Mouse (Mus musculus) neural tube, embryonic 12.5 days (tissue): Measurements from ENCODE around the gene Gm37419. TPM values are rescaled to one million over a fixed set of nuclear protein-coding genes. Genes with fewer than 3 reads are reported as not detected.

ENCODE experiments used
- ATAC-seq: fragments of 200-750 bp; cut with Nextera tagmentation; 2 replicates; pipeline ENCODE4 v1.8.0; 2017; ENCODE audit warnings: low read depth, mild to moderate bottlenecking, moderate TSS enrichment, moderate library complexity; ENCODE audit not compliant: low FRiP score
- H3K27ac ChIP-seq: fragments of 300-500 bp; sonication (generic); 2 replicates; pipeline ENCODE4 v1.5.1; 2016
- H3K27me3 ChIP-seq: fragments of 300-500 bp; sonication (generic); replicated peaks from 2 replicates; pipeline ENCODE4 v1.6.1; 2016; ENCODE audit warnings: mild to moderate bottlenecking
- H3K36me3 ChIP-seq: fragments of 300-500 bp; sonication (generic); 2 replicates; pipeline ENCODE4 v1.6.1; 2016; ENCODE audit warnings: mild to moderate bottlenecking
- H3K4me1 ChIP-seq: fragments of 300-500 bp; sonication (generic); 2 replicates; pipeline ENCODE4 v1.6.1; 2016
- H3K4me2 ChIP-seq: fragments of 300-500 bp; sonication (generic); replicated peaks from 2 replicates; pipeline ENCODE4 v1.6.1; 2016; ENCODE audit warnings: mild to moderate bottlenecking
- H3K4me3 ChIP-seq: fragments of 300-500 bp; sonication (generic); 2 replicates; pipeline ENCODE4 v1.5.1; 2016
- H3K9ac ChIP-seq: fragments of 300-500 bp; sonication (generic); 2 replicates; pipeline ENCODE4 v1.6.1; 2016; ENCODE audit warnings: mild to moderate bottlenecking
- H3K9me3 ChIP-seq: fragments of 300-500 bp; sonication (generic); 2 replicates; pipeline ENCODE4 v1.6.1; 2016; ENCODE audit warnings: mild to moderate bottlenecking
- WGBS: fragments of 180-500 bp; shearing (Covaris S2); methylation state at CpG from one replicate; pipeline ENCODE4 v1.1.7; 2016; 5-methylcytosine and 5-hydroxymethylcytosine counted together
- polyA plus RNA-seq: library from polyadenylated mRNA; unstranded; fragments of >200 nt; fragmentation: Nextera tagmentation; extraction: Ambion mirVana; gene quantifications from 2 replicates; pipeline ENCODE4 v1.2.1, GENCODE M21; 2016

The Gm37419 gene
- polyA plus RNA-seq = not detected in 2 replicates

- Histone ChIP-seq H3K4me2 (peak within 1 kb of the TSS; percentile 95), H3K9me3 (no peaks in the 10 kb centered on the region), H3K27me3 (peaks cover 20% of the 10 kb centered on the region), H3K36me3 (no peaks in the 10 kb centered on the region), H3K27ac (peak within 1 kb of the TSS; percentile 96), H3K4me3 (peak within 1 kb of the TSS; percentile 69), H3K4me1 (peaks cover 38% of the 10 kb centered on the region), H3K9ac (peak within 1 kb of the TSS; percentile 87)
- ATAC-seq = peak; percentile 83
- under 1% methylated on average over 68 of the region's 68 CpGs for WGBS
Measured at GRCm38 (mm10) chr16:23988466-23989208, at the start of gene Gm37419, which contains the start of gene Bcl6. Gene Gm37419 (plus strand): TSS chr16:23988482. Gene Bcl6 (minus strand): TSS chr16:23988852.

- WGBS = 69% methylated on average over 3 of the region's 3 CpGs
- no peak for ATAC-seq
Measured at GRCm38 (mm10) chr16:23944801-23945200, 43.5 kb upstream of the Gm37419 start.

DNA sequence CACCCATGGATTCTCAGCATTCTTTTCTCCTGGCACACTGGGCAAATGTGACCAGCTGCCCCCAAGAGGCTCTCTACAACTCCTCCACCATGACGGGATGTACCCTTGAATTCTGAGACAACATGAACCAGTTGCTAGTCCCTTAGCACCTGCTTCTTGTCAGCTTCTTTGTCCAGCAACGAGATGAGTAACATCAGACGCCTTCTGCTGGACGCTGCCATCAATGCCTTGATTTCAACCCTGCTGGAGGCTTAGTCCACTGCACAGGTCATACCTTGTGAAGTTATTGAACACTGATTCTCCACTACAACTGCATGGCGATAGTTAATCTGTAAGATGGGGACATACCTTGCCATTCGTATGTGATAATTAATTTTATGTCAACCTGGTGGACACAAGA lies 40.6 kb upstream of the Gm37419 start:
- H3K27ac ChIP-seq = no peak overlapping the region
- no peak overlapping the region for H3K4me3 ChIP-seq
- no peak overlapping the region for H3K4me2 ChIP-seq
- no peaks in the 10 kb centered on the region for H3K27me3 ChIP-seq
- H3K9me3 ChIP-seq = no peaks in the 10 kb centered on the region
- no peaks in the 10 kb centered on the region for H3K36me3 ChIP-seq
- no peak overlapping the region for H3K9ac ChIP-seq
- ATAC-seq = no peak
- 91% methylated on average over 6 of the region's 6 CpGs for WGBS
- no peaks in the 10 kb centered on the region for H3K4me1 ChIP-seq

More at GRCm38 (mm10) chr16:23944801-23945200, 43.5 kb upstream of the Gm37419 start:
- Histone ChIP-seq H3K9ac (no peak overlapping the region), H3K4me2 (no peak overlapping the region), H3K27me3 (no peaks in the 10 kb centered on the region), H3K36me3 (no peaks in the 10 kb centered on the region), H3K4me1 (no peaks in the 10 kb centered on the region), H3K27ac (no peak overlapping the region), H3K9me3 (no peaks in the 10 kb centered on the region), H3K4me3 (no peak overlapping the region)

GRCm38 (mm10) chr16:23952101-23952727 lies 36.1 kb upstream of the Gm37419 start:
- no peak overlapping the region for H3K9ac ChIP-seq
- no peaks in the 10 kb centered on the region for H3K4me1 ChIP-seq
- WGBS = 76% methylated on average over 4 of the region's 4 CpGs
- no peaks in the 10 kb centered on the region for H3K27me3 ChIP-seq
- no peak overlapping the region for H3K4me3 ChIP-seq
- no peaks in the 10 kb centered on the region for H3K9me3 ChIP-seq
- no peak overlapping the region for H3K27ac ChIP-seq
- peak; percentile 45; the same call in 1 of the 2 replicates for ATAC-seq
- H3K36me3 ChIP-seq = no peaks in the 10 kb centered on the region
- H3K4me2 ChIP-seq = no peak overlapping the region

DNA sequence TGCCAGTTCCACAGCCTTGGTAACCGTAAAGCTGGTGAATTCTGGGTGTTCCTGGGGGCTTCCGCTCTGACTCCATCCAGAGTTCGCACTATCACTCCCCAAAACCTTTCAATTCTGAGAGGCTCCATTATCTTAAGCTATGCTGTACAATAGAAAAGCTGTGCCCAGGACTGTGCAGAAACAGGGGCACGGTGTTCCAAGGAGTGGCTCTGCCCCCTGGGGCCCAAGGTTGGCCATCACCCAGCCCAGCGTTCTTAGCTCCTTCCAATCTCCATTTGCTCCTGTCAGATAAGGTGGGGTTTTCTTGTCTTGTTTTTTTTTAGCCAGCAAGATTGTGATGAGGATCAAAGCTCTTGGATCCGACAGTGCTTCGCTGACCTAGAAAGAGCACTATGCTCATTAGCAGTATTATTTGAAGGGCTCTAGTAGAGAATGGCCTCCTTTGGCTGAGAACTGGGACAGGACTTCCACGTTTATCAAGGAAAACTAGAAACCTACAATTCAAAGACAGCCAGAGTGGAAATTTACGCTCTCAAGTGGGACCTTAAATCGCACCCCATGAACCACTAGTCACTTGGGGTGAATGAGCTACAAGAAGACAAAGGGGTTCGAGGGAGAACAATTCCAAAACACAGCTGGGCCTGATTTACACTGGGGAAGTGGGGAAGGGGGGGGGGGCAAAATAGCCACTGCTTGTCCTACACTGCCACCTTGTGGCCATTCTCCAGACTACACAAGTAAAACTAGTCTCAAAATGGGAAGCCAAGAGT lies 34.9 kb upstream of the Gm37419 start:
- 0 out of 2 replicates have a peak, but pooled peaks have one; percentile 61 for ATAC-seq

GRCm38 (mm10) chr16:23953959-23954260 lies 34.4 kb upstream of the Gm37419 start:
- Histone ChIP-seq H3K9ac (no peak overlapping the region), H3K27ac (no peak overlapping the region), H3K9me3 (no peaks in the 10 kb centered on the region), H3K4me2 (no peak overlapping the region), H3K4me1 (no peaks in the 10 kb centered on the region), H3K36me3 (no peaks in the 10 kb centered on the region), H3K27me3 (no peaks in the 10 kb centered on the region), H3K4me3 (no peak overlapping the region)
- WGBS = 12% methylated on average over 1 of the region's 1 CpGs
- 0 out of 2 replicates have a peak, but pooled peaks have one; percentile 33 for ATAC-seq

More for the DNA sequence above, 34.9 kb upstream of the Gm37419 start:
- Histone ChIP-seq H3K27me3 (no peaks in the 10 kb centered on the region), H3K4me3 (no peak overlapping the region), H3K4me2 (no peak overlapping the region), H3K4me1 (no peaks in the 10 kb centered on the region), H3K27ac (no peak overlapping the region), H3K9ac (no peak overlapping the region), H3K36me3 (no peaks in the 10 kb centered on the region), H3K9me3 (no peaks in the 10 kb centered on the region)
- WGBS = 50% methylated on average over 11 of the region's 11 CpGs

DNA sequence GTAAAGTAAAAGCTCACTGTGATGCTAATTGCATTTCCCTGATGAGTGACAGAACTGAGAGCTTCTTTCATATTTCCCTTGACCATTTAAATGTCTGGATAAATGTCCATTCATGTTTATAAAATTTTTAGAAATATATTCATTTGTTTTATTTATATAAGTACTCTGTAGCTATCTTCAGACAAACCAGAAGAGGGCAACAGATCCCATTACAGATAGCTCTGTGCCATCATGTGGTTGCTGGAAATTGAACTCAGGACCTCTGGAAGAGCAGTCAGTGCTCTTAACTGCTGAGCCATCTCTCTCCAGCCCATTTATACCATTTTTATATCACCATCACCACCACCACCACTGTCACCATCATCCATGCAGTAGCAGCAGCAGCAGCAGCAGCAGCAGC lies 29.3 kb upstream of the Gm37419 start:
- ATAC-seq = no peak
- no peaks in the 10 kb centered on the region for H3K27me3 ChIP-seq
- H3K4me1 ChIP-seq = no peaks in the 10 kb centered on the region
- H3K4me2 ChIP-seq = no peak overlapping the region
- H3K9me3 ChIP-seq = no peaks in the 10 kb centered on the region
- no peaks in the 10 kb centered on the region for H3K36me3 ChIP-seq
- H3K9ac ChIP-seq = no peak overlapping the region
- H3K4me3 ChIP-seq = no peak overlapping the region
- H3K27ac ChIP-seq = no peak overlapping the region

- WGBS = 85% methylated on average over 2 of the region's 2 CpGs
- H3K4me3 ChIP-seq = no peak overlapping the region
- H3K27me3 ChIP-seq = no peaks in the 10 kb centered on the region
- no peaks in the 10 kb centered on the region for H3K36me3 ChIP-seq
- no peak for ATAC-seq
- H3K27ac ChIP-seq = no peak overlapping the region
- 0 out of 2 replicates have a peak, but pooled peaks cover 3% of the 10 kb centered on the region for H3K4me1 ChIP-seq
- no peak overlapping the region for H3K9ac ChIP-seq
- no peaks in the 10 kb centered on the region for H3K9me3 ChIP-seq
- H3K4me2 ChIP-seq = no peak overlapping the region
Measured at GRCm38 (mm10) chr16:23962401-23962800, 25.9 kb upstream of the Gm37419 start.

DNA sequence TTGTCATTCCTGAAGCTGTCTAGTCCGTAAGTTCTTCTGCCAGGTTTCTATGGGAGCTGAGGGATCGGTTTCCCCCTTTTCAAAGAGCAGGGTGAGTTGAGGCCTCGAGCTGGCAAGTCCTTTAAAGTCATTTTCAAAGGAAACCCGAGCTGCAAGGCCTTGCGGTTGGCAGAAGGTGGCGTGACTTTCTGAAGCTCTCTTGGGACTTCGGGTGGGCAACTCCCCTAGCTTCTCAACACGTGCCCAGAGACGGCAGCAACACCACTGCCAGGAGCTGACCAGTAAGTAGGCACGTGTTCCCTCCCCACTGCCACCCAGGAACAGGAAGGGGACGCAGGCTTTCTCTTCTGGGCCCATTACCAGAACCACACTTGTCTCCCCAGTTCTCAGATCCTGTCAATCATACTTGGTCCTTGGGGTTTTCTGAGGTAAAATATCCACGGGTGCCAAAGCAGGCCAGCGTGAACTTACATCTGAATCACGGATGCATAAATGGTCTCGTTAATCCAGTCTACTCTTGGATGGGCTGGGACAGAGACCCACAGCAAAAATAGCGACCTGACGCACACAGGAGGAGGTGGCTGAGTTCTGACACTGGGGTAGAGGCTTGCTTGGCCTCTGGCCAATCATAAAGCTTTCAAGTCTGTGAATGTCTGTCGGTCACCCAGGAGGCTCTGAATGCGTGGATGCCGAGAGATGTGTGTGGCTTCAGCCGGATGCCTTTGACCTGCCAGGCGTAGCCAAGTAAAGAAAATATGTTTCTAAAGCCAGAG lies 24.2 kb upstream of the Gm37419 start:
- 75% methylated on average over 22 of the region's 22 CpGs for WGBS
- Histone ChIP-seq H3K9ac (no peak overlapping the region), H3K36me3 (peaks cover 5% of the 10 kb centered on the region; the same call in 1 of the 2 replicates), H3K4me3 (no peak overlapping the region), H3K4me2 (no peak overlapping the region), H3K27ac (no peak overlapping the region), H3K9me3 (no peaks in the 10 kb centered on the region), H3K4me1 (0 out of 2 replicates have a peak, but pooled peaks cover 3% of the 10 kb centered on the region), H3K27me3 (no peaks in the 10 kb centered on the region)
- ATAC-seq = no peak

GRCm38 (mm10) chr16:23964706-23965367 lies 23.4 kb upstream of the Gm37419 start:
- Histone ChIP-seq H3K36me3 (peaks cover 5% of the 10 kb centered on the region; the same call in 1 of the 2 replicates), H3K9ac (no peak overlapping the region), H3K4me2 (no peak overlapping the region), H3K4me1 (0 out of 2 replicates have a peak, but pooled peaks cover 3% of the 10 kb centered on the region), H3K27me3 (no peaks in the 10 kb centered on the region), H3K27ac (no peak overlapping the region), H3K4me3 (no peak overlapping the region), H3K9me3 (no peaks in the 10 kb centered on the region)
- 84% methylated on average over 14 of the region's 14 CpGs for WGBS
- ATAC-seq = no peak

- Histone ChIP-seq H3K4me3 (no peak overlapping the region), H3K9ac (no peak overlapping the region), H3K9me3 (no peaks in the 10 kb centered on the region), H3K27ac (no peak overlapping the region), H3K27me3 (no peaks in the 10 kb centered on the region), H3K4me1 (0 out of 2 replicates have a peak, but pooled peaks cover 3% of the 10 kb centered on the region), H3K36me3 (peaks cover 5% of the 10 kb centered on the region; the same call in 1 of the 2 replicates), H3K4me2 (no peak overlapping the region)
- 91% methylated on average over 14 of the region's 14 CpGs for whole genome bisulfite sequencing
- no peak for ATAC-seq
Measured at GRCm38 (mm10) chr16:23966066-23966465, 22.2 kb upstream of the Gm37419 start.
